Mouse (Mus musculus): ENCODE results near the gene Txndc11. TPM values are rescaled to one million over a fixed set of nuclear protein-coding genes. Genes with fewer than 3 reads are reported as not detected.

Txndc11 gene
- polyA plus RNA-seq, 1 experiment, result 11.6 TPM

GRCm38 (mm10) chr16:11086299-11086698 is 48.2 kb downstream of the Txndc11 start:
- peaks cover 4% of the 10 kb centered on the region for H3K36me3 ChIP-seq (ENCODE audit: control insufficient read depth, insufficient read depth, low read length)
- no peak overlapping the region for H3K27ac ChIP-seq (ENCODE audit: control insufficient read depth, insufficient read depth, low read depth, low read length)
- H3K4me3 ChIP-seq (ENCODE audit: control insufficient read depth, low read depth, low read length), result no peak overlapping the region
- H3K4me1 ChIP-seq (ENCODE audit: control insufficient read depth, insufficient read depth, low read length), result no peaks in the 10 kb centered on the region
- no peaks in the 10 kb centered on the region for H3K27me3 ChIP-seq (ENCODE audit: control insufficient read depth, insufficient read depth, low read length)
- no peak for TF ChIP-seq POLR2A (IDR thresholded peaks at IDR 0.05; ENCODE audit: control insufficient read depth, low read depth, low read length)
- no peak for TF ChIP-seq CTCF (IDR thresholded peaks at IDR 0.05; ENCODE audit: control insufficient read depth, insufficient read depth, insufficient replicate concordance, low read depth, low read length)

GRCm38 (mm10) chr16:11084181-11084580 is 50.3 kb downstream of the Txndc11 start:
- no peaks in the 10 kb centered on the region for H3K4me1 ChIP-seq (ENCODE audit: control insufficient read depth, insufficient read depth, low read length)
- H3K4me3 ChIP-seq (ENCODE audit: control insufficient read depth, low read depth, low read length), result no peak overlapping the region
- peaks cover 2% of the 10 kb centered on the region for H3K36me3 ChIP-seq (ENCODE audit: control insufficient read depth, insufficient read depth, low read length)
- no peak overlapping the region for H3K27ac ChIP-seq (ENCODE audit: control insufficient read depth, insufficient read depth, low read depth, low read length)
- H3K27me3 ChIP-seq (ENCODE audit: control insufficient read depth, insufficient read depth, low read length), result no peaks in the 10 kb centered on the region
- TF ChIP-seq CTCF (IDR thresholded peaks at IDR 0.05; ENCODE audit: control insufficient read depth, insufficient read depth, insufficient replicate concordance, low read depth, low read length) (no peak), POLR2A (IDR thresholded peaks at IDR 0.05; ENCODE audit: control insufficient read depth, low read depth, low read length) (no peak)

DNA sequence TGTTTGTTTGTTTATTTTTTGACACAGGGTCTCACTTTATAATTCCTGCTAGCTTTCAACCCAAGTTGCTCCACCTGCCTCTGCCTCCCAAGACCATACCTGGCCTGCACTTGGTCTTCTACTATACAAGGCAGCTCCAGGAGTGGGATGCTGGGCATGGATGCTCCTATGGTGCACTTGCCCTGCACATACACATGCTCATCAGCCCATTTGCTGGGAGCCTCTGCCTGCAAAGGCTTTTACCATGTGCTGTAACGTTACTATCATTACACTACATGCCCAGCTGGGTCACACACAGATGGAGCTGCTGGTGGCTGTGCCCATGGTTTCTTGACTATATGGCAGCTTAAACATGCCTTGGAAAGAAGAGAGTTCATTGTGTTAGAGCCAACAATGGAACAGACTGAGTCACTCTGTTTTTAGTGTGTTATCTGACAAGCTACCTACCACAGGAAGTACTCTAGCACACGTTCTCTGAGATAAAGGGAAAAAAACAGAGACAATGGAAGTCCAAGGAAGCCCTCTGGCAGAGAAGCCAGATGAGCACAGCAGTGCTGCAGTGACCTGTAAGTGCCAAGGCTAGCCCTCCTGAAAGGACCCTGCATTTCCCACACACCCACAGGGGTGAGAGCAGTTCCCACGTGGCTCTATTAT is 56.1 kb downstream of the Txndc11 start:
- TF ChIP-seq POLR2A (IDR thresholded peaks at IDR 0.05; ENCODE audit: control insufficient read depth, low read depth, low read length) (no peak), CTCF (IDR thresholded peaks at IDR 0.05; ENCODE audit: control insufficient read depth, insufficient read depth, insufficient replicate concordance, low read depth, low read length) (no peak)
- H3K36me3 ChIP-seq (ENCODE audit: control insufficient read depth, insufficient read depth, low read length), result peaks cover 2% of the 10 kb centered on the region

GRCm38 (mm10) chr16:11077601-11078201 is 56.7 kb downstream of the Txndc11 start:
- no peak overlapping the region for H3K4me3 ChIP-seq (ENCODE audit: control insufficient read depth, low read depth, low read length)
- H3K4me1 ChIP-seq (ENCODE audit: control insufficient read depth, insufficient read depth, low read length), result peaks cover 3% of the 10 kb centered on the region; the same call in 1 of the 2 replicates
- H3K36me3 ChIP-seq (ENCODE audit: control insufficient read depth, insufficient read depth, low read length), result peaks cover 2% of the 10 kb centered on the region
- no peaks in the 10 kb centered on the region for H3K27me3 ChIP-seq (ENCODE audit: control insufficient read depth, insufficient read depth, low read length)
- no peak overlapping the region for H3K27ac ChIP-seq (ENCODE audit: control insufficient read depth, insufficient read depth, low read depth, low read length)
- TF ChIP-seq POLR2A (IDR thresholded peaks at IDR 0.05; ENCODE audit: control insufficient read depth, low read depth, low read length) (no peak), CTCF (IDR thresholded peaks at IDR 0.05; ENCODE audit: control insufficient read depth, insufficient read depth, insufficient replicate concordance, low read depth, low read length) (no peak)

More for the DNA sequence above, 56.1 kb downstream of the Txndc11 start:
- Histone ChIP-seq H3K27ac (ENCODE audit: control insufficient read depth, insufficient read depth, low read depth, low read length) (no peak overlapping the region), H3K4me1 (ENCODE audit: control insufficient read depth, insufficient read depth, low read length) (no peaks in the 10 kb centered on the region), H3K27me3 (ENCODE audit: control insufficient read depth, insufficient read depth, low read length) (no peaks in the 10 kb centered on the region), H3K4me3 (ENCODE audit: control insufficient read depth, low read depth, low read length) (no peak overlapping the region)

DNA sequence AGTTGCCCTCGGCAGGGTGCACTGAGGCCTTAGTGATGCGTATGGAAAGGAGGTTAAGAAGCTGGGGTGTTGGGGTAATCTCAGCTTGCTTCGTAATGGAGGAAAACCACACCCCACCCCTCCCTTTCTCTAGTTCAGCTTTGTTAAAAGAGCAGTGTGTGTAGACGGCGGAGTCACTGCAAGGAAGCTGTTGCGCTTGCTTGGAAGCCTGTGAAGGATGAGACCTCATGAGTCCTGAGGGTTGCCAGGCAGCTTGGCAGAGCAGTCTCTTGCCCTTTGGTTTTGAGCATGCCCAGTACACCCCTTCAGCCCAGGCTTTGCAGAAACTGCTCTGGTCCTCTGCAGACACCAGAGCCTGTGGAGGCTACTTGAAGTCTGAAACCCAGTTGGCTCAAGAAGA is 61.4 kb downstream of the Txndc11 start:
- Histone ChIP-seq H3K27ac (ENCODE audit: control insufficient read depth, insufficient read depth, low read depth, low read length) (no peak overlapping the region), H3K27me3 (ENCODE audit: control insufficient read depth, insufficient read depth, low read length) (no peaks in the 10 kb centered on the region), H3K4me3 (ENCODE audit: control insufficient read depth, low read depth, low read length) (no peak overlapping the region), H3K36me3 (ENCODE audit: control insufficient read depth, insufficient read depth, low read length) (peaks cover 2% of the 10 kb centered on the region; the same call in 1 of the 2 replicates), H3K4me1 (ENCODE audit: control insufficient read depth, insufficient read depth, low read length) (peaks cover 3% of the 10 kb centered on the region; the same call in 1 of the 2 replicates)
- TF ChIP-seq CTCF (IDR thresholded peaks at IDR 0.05; ENCODE audit: control insufficient read depth, insufficient read depth, insufficient replicate concordance, low read depth, low read length), result no peak

GRCm38 (mm10) chr16:11072454-11072853 is 62.0 kb downstream of the Txndc11 start:
- Histone ChIP-seq H3K36me3 (ENCODE audit: control insufficient read depth, insufficient read depth, low read length) (peaks cover 2% of the 10 kb centered on the region; the same call in 1 of the 2 replicates), H3K4me3 (ENCODE audit: control insufficient read depth, low read depth, low read length) (no peak overlapping the region), H3K4me1 (ENCODE audit: control insufficient read depth, insufficient read depth, low read length) (peaks cover 3% of the 10 kb centered on the region; the same call in 1 of the 2 replicates), H3K27me3 (ENCODE audit: control insufficient read depth, insufficient read depth, low read length) (no peaks in the 10 kb centered on the region), H3K27ac (ENCODE audit: control insufficient read depth, insufficient read depth, low read depth, low read length) (no peak overlapping the region)
- TF ChIP-seq CTCF (IDR thresholded peaks at IDR 0.05; ENCODE audit: control insufficient read depth, insufficient read depth, insufficient replicate concordance, low read depth, low read length) (no peak), POLR2A (IDR thresholded peaks at IDR 0.05; ENCODE audit: control insufficient read depth, low read depth, low read length) (no peak)

DNA sequence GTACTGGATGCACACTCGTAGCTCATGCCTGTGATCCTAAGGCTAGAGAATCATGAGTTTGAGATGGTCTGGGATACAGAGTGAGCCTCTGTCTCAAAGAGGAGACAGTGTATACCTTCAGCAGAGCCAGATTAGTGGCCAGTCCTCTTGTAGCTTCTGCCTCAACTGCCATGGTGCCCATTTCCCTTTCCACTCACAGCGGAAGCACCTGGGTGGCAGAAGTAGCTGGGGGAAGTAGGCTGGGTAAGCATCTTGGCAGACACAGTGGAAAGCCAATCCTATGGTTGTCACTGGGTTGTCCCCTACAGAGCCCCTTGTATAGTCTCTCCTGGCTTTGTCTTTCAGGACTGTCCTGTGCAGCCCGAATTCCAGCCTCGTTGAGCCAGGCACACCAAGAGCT is 62.6 kb downstream of the Txndc11 start:
- Histone ChIP-seq H3K27me3 (ENCODE audit: control insufficient read depth, insufficient read depth, low read length) (no peaks in the 10 kb centered on the region), H3K4me3 (ENCODE audit: control insufficient read depth, low read depth, low read length) (no peak overlapping the region), H3K4me1 (ENCODE audit: control insufficient read depth, insufficient read depth, low read length) (peaks cover 4% of the 10 kb centered on the region; the same call in 1 of the 2 replicates), H3K36me3 (ENCODE audit: control insufficient read depth, insufficient read depth, low read length) (peaks cover 2% of the 10 kb centered on the region; the same call in 1 of the 2 replicates), H3K27ac (ENCODE audit: control insufficient read depth, insufficient read depth, low read depth, low read length) (no peak overlapping the region)
- TF ChIP-seq CTCF (IDR thresholded peaks at IDR 0.05; ENCODE audit: control insufficient read depth, insufficient read depth, insufficient replicate concordance, low read depth, low read length) (no peak), POLR2A (IDR thresholded peaks at IDR 0.05; ENCODE audit: control insufficient read depth, low read depth, low read length) (no peak)
